Mouse (Mus musculus) embryonic fibroblast, embryonic 13.5 days (primary cell): ENCODE measurements at regions not wholly inside any gene's neighbourhood (a gene's known extent, or its start where the extent isn't known, plus 50 kb on each side); places are given as distances from the start of the nearest gene placed in this dataset.

Experiments
- CTCF ChIP-seq: IDR thresholded peaks from 2 replicates; pipeline ENCODE4 v1.5.1; 2011; ENCODE audit warnings: mild to moderate bottlenecking, control low read depth, low read length, moderate library complexity, borderline replicate concordance; ENCODE audit not compliant: insufficient read depth
- POLR2A ChIP-seq: IDR thresholded peaks from 2 replicates; pipeline ENCODE4 v1.6.1; 2011; ENCODE audit warnings: low read depth, mild to moderate bottlenecking, control low read depth, low read length, moderate library complexity

GRCm38 (mm10) chr3:42516286-42516685, 773.9 kb downstream of the D3Ertd751e start:
- TF ChIP-seq CTCF (no peak), POLR2A (no peak)
